Mouse (Mus musculus): Measurements from ENCODE around the gene Zdhhc23.

GRCm38 (mm10) chr16:43965781-43966389 is 13.7 kb downstream of the Zdhhc23 start:
- TF ChIP-seq POLR2A (IDR thresholded peaks at IDR 0.05; ENCODE audit: insufficient read depth, low read depth, low read length) = no peak
- TF ChIP-seq CTCF (IDR thresholded peaks at IDR 0.05; ENCODE audit: insufficient read depth, low read depth, low read length) = no peak
